Mouse (Mus musculus): ENCODE results near the gene Nphs1. TPM values are rescaled to one million over a fixed set of nuclear protein-coding genes. Genes with fewer than 3 reads are reported as not detected.

Gene Nphs1
- polyA plus RNA-seq, 1 experiment from 2014 or later, result 3.4 TPM

DNA sequence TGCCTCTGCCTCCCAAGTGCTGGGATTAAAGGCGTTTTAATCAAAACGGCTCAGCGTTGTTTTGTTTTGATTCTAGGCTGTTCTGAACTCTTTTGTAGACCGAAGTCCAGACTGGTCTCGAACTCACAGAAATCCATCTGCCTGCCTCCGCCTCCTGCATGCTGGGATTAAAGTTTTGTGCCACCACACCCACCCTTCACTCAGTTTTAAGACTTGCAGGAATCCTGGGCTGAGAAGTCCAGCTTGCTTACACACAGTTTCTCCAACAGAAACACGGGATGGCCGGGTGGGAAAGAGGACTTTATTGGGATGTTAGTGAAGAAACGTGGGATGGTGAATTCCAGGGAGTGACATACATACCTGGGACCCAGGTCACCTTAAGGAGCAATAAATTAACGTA is 23.4 kb upstream of the Nphs1 start:
- no peak for ATAC-seq (ENCODE audit: insufficient read depth, low FRiP score)
- Histone ChIP-seq H3K4me1 (ENCODE audit: control insufficient read depth, insufficient read depth, low read length) (no peaks in the 10 kb centered on the region), H3K4me3 (replicated peaks; ENCODE audit: low read length) (no peak overlapping the region), H3K9ac (ENCODE audit: low read length) (no peak overlapping the region), H3K4me2 (ENCODE audit: low read depth, low read length) (no peak overlapping the region), H3K27ac (ENCODE audit: low read length) (no peak overlapping the region), H3K36me3 (ENCODE audit: control insufficient read depth, insufficient read depth, low read length) (no peaks in the 10 kb centered on the region), H3K27me3 (ENCODE audit: control insufficient read depth, insufficient read depth, low read length) (peaks cover 6% of the 10 kb centered on the region; the same call in 1 of the 2 replicates), H3K9me3 (replicated peaks; ENCODE audit: control insufficient read depth, low read length) (no peaks in the 10 kb centered on the region)
- WGBS, result 62% methylated on average over 10 of the region's 10 CpGs

- Histone ChIP-seq H3K27me3 (ENCODE audit: control insufficient read depth, insufficient read depth, low read length) (peaks cover 6% of the 10 kb centered on the region; the same call in 1 of the 2 replicates), H3K9ac (ENCODE audit: low read length) (no peak overlapping the region), H3K27ac (ENCODE audit: low read length) (no peak overlapping the region), H3K9me3 (replicated peaks; ENCODE audit: control insufficient read depth, low read length) (no peaks in the 10 kb centered on the region), H3K36me3 (ENCODE audit: control insufficient read depth, insufficient read depth, low read length) (no peaks in the 10 kb centered on the region), H3K4me1 (ENCODE audit: control insufficient read depth, insufficient read depth, low read length) (no peaks in the 10 kb centered on the region), H3K4me2 (ENCODE audit: low read depth, low read length) (no peak overlapping the region), H3K4me3 (replicated peaks; ENCODE audit: low read length) (no peak overlapping the region)
- WGBS, result 42% methylated on average over 9 of the region's 9 CpGs
- ATAC-seq (ENCODE audit: insufficient read depth, low FRiP score), result no peak
These were observed 23.0 kb upstream of the Nphs1 start for GRCm38 (mm10) chr7:30435156-30435555.

- H3K4me2 ChIP-seq (ENCODE audit: low read depth, low read length), result no peak overlapping the region
- peaks cover 6% of the 10 kb centered on the region; the same call in 1 of the 2 replicates for H3K27me3 ChIP-seq (ENCODE audit: control insufficient read depth, insufficient read depth, low read length)
- no peak overlapping the region for H3K9ac ChIP-seq (ENCODE audit: low read length)
- H3K9me3 ChIP-seq (replicated peaks; ENCODE audit: control insufficient read depth, low read length), result no peaks in the 10 kb centered on the region
- no peaks in the 10 kb centered on the region for H3K36me3 ChIP-seq (ENCODE audit: control insufficient read depth, insufficient read depth, low read length)
- ATAC-seq (ENCODE audit: insufficient read depth, low FRiP score), result no peak
- no peak overlapping the region for H3K27ac ChIP-seq (ENCODE audit: low read length)
- no peaks in the 10 kb centered on the region for H3K4me1 ChIP-seq (ENCODE audit: control insufficient read depth, insufficient read depth, low read length)
- H3K4me3 ChIP-seq (replicated peaks; ENCODE audit: low read length), result no peak overlapping the region
- 22% methylated on average over 10 of the region's 10 CpGs for WGBS
These were observed 21.2 kb upstream of the Nphs1 start for GRCm38 (mm10) chr7:30436879-30437278.

DNA sequence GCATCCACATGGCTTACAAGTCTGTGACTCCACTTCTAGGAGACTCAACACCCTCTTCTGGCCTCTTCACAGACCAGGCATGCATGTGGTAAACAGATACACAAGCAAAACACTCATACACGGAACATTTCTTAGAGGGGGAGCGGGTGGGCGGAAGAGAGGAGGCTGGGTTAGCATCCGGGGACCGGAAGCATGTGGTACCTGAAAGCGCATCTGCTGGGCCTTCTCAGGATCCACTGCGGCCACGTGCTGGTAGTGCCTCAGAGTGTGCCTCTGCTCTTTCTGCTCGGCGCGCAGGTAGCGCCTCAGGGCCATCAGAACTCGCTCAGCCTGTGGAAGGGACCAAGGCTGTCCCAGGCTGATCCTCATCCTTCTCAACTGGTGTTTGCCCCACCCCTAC is 18.4 kb upstream of the Nphs1 start:
- no peak overlapping the region for H3K9ac ChIP-seq (ENCODE audit: low read length)
- ATAC-seq (ENCODE audit: insufficient read depth, low FRiP score), result no peak
- no peaks in the 10 kb centered on the region for H3K9me3 ChIP-seq (replicated peaks; ENCODE audit: control insufficient read depth, low read length)
- H3K4me2 ChIP-seq (ENCODE audit: low read depth, low read length), result no peak overlapping the region
- peaks cover 9% of the 10 kb centered on the region for H3K27me3 ChIP-seq (ENCODE audit: control insufficient read depth, insufficient read depth, low read length)
- 79% methylated on average over 13 of the region's 13 CpGs for WGBS
- H3K36me3 ChIP-seq (ENCODE audit: control insufficient read depth, insufficient read depth, low read length), result no peaks in the 10 kb centered on the region
- no peak overlapping the region for H3K27ac ChIP-seq (ENCODE audit: low read length)
- H3K4me1 ChIP-seq (ENCODE audit: control insufficient read depth, insufficient read depth, low read length), result peaks cover 6% of the 10 kb centered on the region; the same call in 1 of the 2 replicates
- no peak overlapping the region for H3K4me3 ChIP-seq (replicated peaks; ENCODE audit: low read length)

GRCm38 (mm10) chr7:30440697-30441096 is 17.4 kb upstream of the Nphs1 start:
- no peak overlapping the region for H3K4me2 ChIP-seq (ENCODE audit: low read depth, low read length)
- H3K9ac ChIP-seq (ENCODE audit: low read length), result no peak overlapping the region
- no peaks in the 10 kb centered on the region for H3K9me3 ChIP-seq (replicated peaks; ENCODE audit: control insufficient read depth, low read length)
- H3K27me3 ChIP-seq (ENCODE audit: control insufficient read depth, insufficient read depth, low read length), result peaks cover 9% of the 10 kb centered on the region
- no peak for ATAC-seq (ENCODE audit: insufficient read depth, low FRiP score)
- H3K4me3 ChIP-seq (replicated peaks; ENCODE audit: low read length), result no peak overlapping the region
- WGBS, result 20% methylated on average over 5 of the region's 5 CpGs
- no peaks in the 10 kb centered on the region for H3K36me3 ChIP-seq (ENCODE audit: control insufficient read depth, insufficient read depth, low read length)
- no peak overlapping the region for H3K27ac ChIP-seq (ENCODE audit: low read length)
- H3K4me1 ChIP-seq (ENCODE audit: control insufficient read depth, insufficient read depth, low read length), result peaks cover 9% of the 10 kb centered on the region; the same call in 1 of the 2 replicates

DNA sequence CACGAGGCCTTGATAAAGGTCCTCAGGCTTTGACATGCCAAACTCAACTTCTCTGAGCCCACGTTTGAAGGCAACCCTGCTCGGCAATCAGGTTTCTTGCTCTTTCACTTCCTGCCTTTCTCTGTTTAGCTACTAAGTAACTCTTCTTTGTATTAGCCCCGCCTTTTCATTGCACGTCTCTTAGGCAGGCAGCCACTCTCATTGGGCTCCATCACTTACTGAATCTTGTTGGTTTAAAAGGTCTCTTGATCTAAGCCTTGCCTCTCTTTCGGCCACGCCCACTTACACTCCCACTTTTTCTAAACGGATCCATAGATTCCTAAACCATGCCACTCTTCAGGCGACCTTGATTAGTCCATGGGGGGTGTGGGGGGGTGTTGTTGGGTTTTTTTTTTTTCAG is 14.4 kb upstream of the Nphs1 start:
- Histone ChIP-seq H3K36me3 (ENCODE audit: control insufficient read depth, insufficient read depth, low read length) (no peaks in the 10 kb centered on the region), H3K27me3 (ENCODE audit: control insufficient read depth, insufficient read depth, low read length) (peaks cover 3% of the 10 kb centered on the region), H3K27ac (ENCODE audit: low read length) (no peak overlapping the region), H3K9me3 (replicated peaks; ENCODE audit: control insufficient read depth, low read length) (0 out of 2 replicates have a peak, but pooled peaks cover 6% of the 10 kb centered on the region), H3K4me2 (ENCODE audit: low read depth, low read length) (peak overlapping the region; percentile 94; the same call in 1 of the 2 replicates), H3K4me1 (ENCODE audit: control insufficient read depth, insufficient read depth, low read length) (peaks cover 9% of the 10 kb centered on the region; the same call in 1 of the 2 replicates), H3K9ac (ENCODE audit: low read length) (no peak overlapping the region), H3K4me3 (replicated peaks; ENCODE audit: low read length) (no peak overlapping the region)
- ATAC-seq (ENCODE audit: insufficient read depth, low FRiP score), result no peak
- WGBS, result 17% methylated on average over 9 of the region's 9 CpGs

- peak; percentile 20; the same call in 1 of the 2 replicates for ATAC-seq (ENCODE audit: insufficient read depth, low FRiP score)
- H3K4me3 ChIP-seq (replicated peaks; ENCODE audit: low read length), result peak overlapping the region; percentile 63
- 0 out of 2 replicates have a peak, but pooled peaks cover 6% of the 10 kb centered on the region for H3K9me3 ChIP-seq (replicated peaks; ENCODE audit: control insufficient read depth, low read length)
- under 1% methylated on average over 38 of the region's 38 CpGs for WGBS
- no peaks in the 10 kb centered on the region for H3K36me3 ChIP-seq (ENCODE audit: control insufficient read depth, insufficient read depth, low read length)
- peak overlapping the region; percentile 77 for H3K9ac ChIP-seq (ENCODE audit: low read length)
- H3K27me3 ChIP-seq (ENCODE audit: control insufficient read depth, insufficient read depth, low read length), result peaks cover 3% of the 10 kb centered on the region
- peaks cover 9% of the 10 kb centered on the region; the same call in 1 of the 2 replicates for H3K4me1 ChIP-seq (ENCODE audit: control insufficient read depth, insufficient read depth, low read length)
- H3K27ac ChIP-seq (ENCODE audit: low read length), result no peak overlapping the region
- peak overlapping the region; percentile 94 for H3K4me2 ChIP-seq (ENCODE audit: low read depth, low read length)
These were observed 13.8 kb upstream of the Nphs1 start for GRCm38 (mm10) chr7:30444154-30444970.

GRCm38 (mm10) chr7:30444971-30445751 is 13.0 kb upstream of the Nphs1 start, which contains the start of gene Aplp1:
Gene Aplp1, minus strand, starts transcription at chr7:30445535.
- peak within 1 kb of the TSS; percentile 63 for H3K4me3 ChIP-seq (replicated peaks; ENCODE audit: low read length)
- H3K9me3 ChIP-seq (replicated peaks; ENCODE audit: control insufficient read depth, low read length), result 0 out of 2 replicates have a peak, but pooled peaks cover 6% of the 10 kb centered on the region
- ATAC-seq (ENCODE audit: insufficient read depth, low FRiP score), result peak; percentile 84
- H3K36me3 ChIP-seq (ENCODE audit: control insufficient read depth, insufficient read depth, low read length), result no peaks in the 10 kb centered on the region
- peaks cover 3% of the 10 kb centered on the region for H3K27me3 ChIP-seq (ENCODE audit: control insufficient read depth, insufficient read depth, low read length)
- H3K4me1 ChIP-seq (ENCODE audit: control insufficient read depth, insufficient read depth, low read length), result peaks cover 9% of the 10 kb centered on the region; the same call in 1 of the 2 replicates
- H3K9ac ChIP-seq (ENCODE audit: low read length), result peak within 1 kb of the TSS; percentile 77
- H3K27ac ChIP-seq (ENCODE audit: low read length), result no peak within 1 kb of the TSS
- under 1% methylated on average over 54 of the region's 72 CpGs for WGBS
- H3K4me2 ChIP-seq (ENCODE audit: low read depth, low read length), result peak within 1 kb of the TSS; percentile 94
